Comparison of ENCODE assay signal across 17 mouse cellular contexts in genomic region chr10:96121249-96122010, GRCm38 (mm10). TPM values are rescaled to one million over a fixed set of nuclear protein-coding genes. Genes with fewer than 3 reads are reported as not detected.
DNase-seq lines count a peak whose midpoint lies in the region; ATAC-seq and TF ChIP-seq lines count a peak whose summit lies in the region.
"Had no signal": no experiment of that assay in that cellular context is flagged by ENCODE, and none has a peak within 500 bp of the region (broad histone marks: within the 10 kb centered on the region; RNA-seq: fewer than 3 reads in every experiment).

No protein-coding gene starts in this region.

- no peak for TF ChIP-seq CTCF in midbrain, postnatal 0 days (IDR thresholded peaks at IDR 0.05)

- H3K9me3 ChIP-seq in midbrain, postnatal 0 days (ENCODE audit: low read length): no peaks in the 10 kb centered on the region
- no peaks in the 10 kb centered on the region for H3K9me3 ChIP-seq in midbrain, embryonic 11.5 days (ENCODE audit: control insufficient read depth, low read length)
- H3K9me3 ChIP-seq: embryonic facial prominence, embryonic 13.5 days; liver, embryonic 13.5 days had no signal

- no peaks in the 10 kb centered on the region for H3K36me3 ChIP-seq in midbrain, postnatal 0 days (ENCODE audit: insufficient read depth, low read length)
- no peaks in the 10 kb centered on the region for H3K36me3 ChIP-seq in midbrain, embryonic 11.5 days (ENCODE audit: control insufficient read depth, insufficient read depth, low read length)
- no peaks in the 10 kb centered on the region for H3K36me3 ChIP-seq in myocyte (ENCODE audit: control insufficient read depth, insufficient read depth)
- H3K36me3 ChIP-seq: embryonic facial prominence, embryonic 13.5 days; liver, embryonic 13.5 days had no signal

- DNase-seq in heart, adult 11 months: peak; percentile 70
- DNase-seq in heart, postnatal 4 days: no peak
- peak; percentile 30 for DNase-seq in midbrain, postnatal 0 days (ENCODE audit: low spot score)
- DNase-seq in midbrain, embryonic 11.5 days (ENCODE audit: low spot score, missing footprints): no peak
- DNase-seq in cerebellum, postnatal 25 days: peak; percentile 16 to 42
- no peak for DNase-seq in heart, adult 18-20 months
- DNase-seq in left cerebral cortex, postnatal 4 days: no peak
- DNase-seq: kidney, postnatal 36 days; liver, embryonic 13.5 days; retina, postnatal 1 day had no signal

- no peak for ATAC-seq in midbrain, postnatal 0 days (ENCODE audit: low FRiP score)
- ATAC-seq in midbrain, embryonic 11.5 days (ENCODE audit: low FRiP score): no peak

- H3K27ac ChIP-seq in midbrain, postnatal 0 days (ENCODE audit: low read depth, low read length): no peak overlapping the region
- H3K27ac ChIP-seq in midbrain, embryonic 11.5 days (ENCODE audit: low read depth, low read length): no peak overlapping the region
- H3K27ac ChIP-seq: embryonic facial prominence, embryonic 13.5 days; liver, embryonic 13.5 days had no signal

- H3K4me3 ChIP-seq in midbrain, postnatal 0 days (ENCODE audit: low read depth, low read length): no peak overlapping the region
- H3K4me3 ChIP-seq in midbrain, embryonic 11.5 days (ENCODE audit: low read depth, low read length): no peak overlapping the region
- H3K4me3 ChIP-seq in myocyte: no peak overlapping the region
- H3K4me3 ChIP-seq: embryonic facial prominence, embryonic 13.5 days; liver, embryonic 13.5 days; megakaryocyte, embryonic 14.5 days had no signal

- no peak overlapping the region for H3ac ChIP-seq in myocyte (ENCODE audit: control insufficient read depth, insufficient read length)

- WGBS in midbrain, postnatal 0 days: 66% methylated on average over 4 of the region's 4 CpGs
- WGBS in midbrain, embryonic 11.5 days: 78% methylated on average over 4 of the region's 4 CpGs

- H3K4me1 ChIP-seq in midbrain, postnatal 0 days (ENCODE audit: insufficient read depth, low read length): no peaks in the 10 kb centered on the region
- H3K4me1 ChIP-seq in midbrain, embryonic 11.5 days (ENCODE audit: control insufficient read depth, insufficient read depth, low read length): no peaks in the 10 kb centered on the region
- H3K4me1 ChIP-seq: embryonic facial prominence, embryonic 13.5 days had no signal

- no peaks in the 10 kb centered on the region for H3K27me3 ChIP-seq in midbrain, postnatal 0 days (ENCODE audit: insufficient read depth, low read length)
- no peaks in the 10 kb centered on the region for H3K27me3 ChIP-seq in midbrain, embryonic 11.5 days (ENCODE audit: control insufficient read depth, insufficient read depth, low read length)
- no peaks in the 10 kb centered on the region for H3K27me3 ChIP-seq in myocyte (ENCODE audit: control insufficient read depth, insufficient read depth, insufficient read length)
- H3K27me3 ChIP-seq: embryonic facial prominence, embryonic 13.5 days; liver, embryonic 13.5 days; megakaryocyte, embryonic 14.5 days had no signal

- intact Hi-C loops in left cerebral cortex, postnatal 4 days (cut with DNase I): no loop called here

- H3K9ac ChIP-seq in midbrain, postnatal 0 days (replicated peaks; ENCODE audit: low read length, poor library complexity, severe bottlenecking): no peak overlapping the region
- H3K9ac ChIP-seq in midbrain, embryonic 11.5 days (ENCODE audit: low read length): no peak overlapping the region
- H3K9ac ChIP-seq: embryonic facial prominence, embryonic 13.5 days; liver, embryonic 13.5 days had no signal

- TF ChIP-seq POLR2A in myocyte (IDR thresholded peaks at IDR 0.05; ENCODE audit: insufficient read length, low read depth): no peak

- H3K79me2 ChIP-seq in myocyte (ENCODE audit: control insufficient read depth, insufficient read depth): no peaks in the 10 kb centered on the region

- H3K4me2 ChIP-seq in midbrain, postnatal 0 days (ENCODE audit: low read depth, low read length, poor library complexity, severe bottlenecking): no peak overlapping the region
- H3K4me2 ChIP-seq in midbrain, embryonic 11.5 days: no peak overlapping the region
- peak overlapping the region; percentile 42 for H3K4me2 ChIP-seq in myocyte (ENCODE audit: low read depth)
- H3K4me2 ChIP-seq: embryonic facial prominence, embryonic 13.5 days; liver, embryonic 13.5 days had no signal

TF ChIP-seq in myocyte, 11 proteins besides CTCF, POLR2A, EP300 and RAD21:
- TF ChIP-seq POLR2AphosphoS2 (IDR thresholded peaks at IDR 0.05; ENCODE audit: insufficient read length, low read depth): no peak
- TF ChIP-seq REST (IDR thresholded peaks at IDR 0.05; ENCODE audit: insufficient read depth, insufficient read length): no peak
- no peak for TF ChIP-seq MYOD1 (IDR thresholded peaks at IDR 0.05; ENCODE audit: control insufficient read depth in 1 of 3, insufficient read length in 2 of 3, low read depth in 2 of 3)
- no peak for TF ChIP-seq USF1 (IDR thresholded peaks at IDR 0.05; ENCODE audit: low read depth)
- TF ChIP-seq TCF12 (IDR thresholded peaks at IDR 0.05; ENCODE audit: insufficient read depth, poor library complexity, severe bottlenecking): no peak
- no peak for TF ChIP-seq CEBPB (IDR thresholded peaks at IDR 0.05; ENCODE audit: insufficient read depth, poor library complexity, severe bottlenecking)
- no peak for TF ChIP-seq TCF3 (IDR thresholded peaks at IDR 0.05; ENCODE audit: insufficient read length, low read depth)
- no peak for TF ChIP-seq MAX (IDR thresholded peaks at IDR 0.05; ENCODE audit: low read depth)
- no peak for TF ChIP-seq SRF (IDR thresholded peaks at IDR 0.05; ENCODE audit: control insufficient read depth, insufficient read length, low read depth)
- no peak for TF ChIP-seq MYOG (IDR thresholded peaks at IDR 0.05; ENCODE audit: control insufficient read depth in 1 of 3, insufficient read depth in 1 of 3, insufficient read length in 2 of 3, low read depth in 2 of 3)
- no peak for TF ChIP-seq E2F4 (IDR thresholded peaks at IDR 0.05; ENCODE audit: insufficient read depth)
TF ChIP-seq in myocyte: peak in this region for 0.

RNA-seq across cellular contexts. Expression of gene Gm5426, which starts 15.0 kb away (rescaled TPM):
- total RNA-seq in heart, postnatal 4 days (2021): not detected
- not detected in 2 replicates for total RNA-seq in midbrain, postnatal 0 days (2014; rRNA removed)
- polyA plus RNA-seq in midbrain, postnatal 0 days (2015; fragmentation: Nextera tagmentation; extraction: Ambion mirVana): not detected in 2 replicates
- polyA plus RNA-seq in midbrain, embryonic 11.5 days (2014; fragmentation: Nextera tagmentation; extraction: Ambion mirVana): not detected in 2 replicates
- not detected for polyA plus RNA-seq in myocyte (2012; fragmentation: generic; extraction: Trizol)
- total RNA-seq in heart, adult 18-20 months (2021): not detected
- not detected for total RNA-seq in left cerebral cortex, postnatal 4 days (2021)
- total RNA-seq: gastrocnemius, adult 8-10 months had no signal
- polyA plus RNA-seq: embryonic facial prominence, embryonic 13.5 days; heart, embryonic 16.5 days; intestine, embryonic 14.5 days; liver, embryonic 13.5 days; neural tube, embryonic 11.5 days had no signal

Comparison
In these comparisons a context has a peak if more than half of its experiments do, and no peak if none do; other contexts are left out.
1. DNase-seq: peak in heart, adult 11 months (single experiment), midbrain, postnatal 0 days (single experiment) and cerebellum, postnatal 25 days (2 of 2); none in heart, postnatal 4 days (single experiment), midbrain, embryonic 11.5 days (single experiment), heart, adult 18-20 months (0 of 2) and left cerebral cortex, postnatal 4 days (single experiment).